Mouse (Mus musculus): ENCODE measurements at regions not wholly inside any gene's neighbourhood (a gene's known extent, or its start where the extent isn't known, plus 50 kb on each side); places are given as distances from the start of the nearest gene placed in this dataset.

DNA sequence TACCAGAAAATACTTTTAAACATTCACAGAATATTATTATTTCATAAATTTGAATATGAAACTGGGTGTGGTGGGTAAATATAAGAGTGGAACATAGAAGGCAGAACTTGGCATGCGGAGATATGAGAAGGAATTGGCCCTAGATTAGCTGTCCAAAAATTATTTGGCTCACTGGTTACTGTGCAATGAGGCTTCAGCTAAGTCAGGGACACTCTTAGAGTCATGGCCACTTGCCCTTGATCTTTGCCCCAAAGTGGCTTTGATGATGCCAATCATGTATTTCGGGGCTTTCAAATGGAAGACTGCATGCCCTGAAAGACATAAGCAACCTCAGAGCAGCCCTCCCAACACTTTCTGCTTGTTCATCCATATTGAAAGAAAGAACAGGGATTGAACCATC, 76.9 kb downstream of the Pxdc1 start:
- no peak for DNase-seq (ENCODE audit: low spot score in 2 of 2)

DNA sequence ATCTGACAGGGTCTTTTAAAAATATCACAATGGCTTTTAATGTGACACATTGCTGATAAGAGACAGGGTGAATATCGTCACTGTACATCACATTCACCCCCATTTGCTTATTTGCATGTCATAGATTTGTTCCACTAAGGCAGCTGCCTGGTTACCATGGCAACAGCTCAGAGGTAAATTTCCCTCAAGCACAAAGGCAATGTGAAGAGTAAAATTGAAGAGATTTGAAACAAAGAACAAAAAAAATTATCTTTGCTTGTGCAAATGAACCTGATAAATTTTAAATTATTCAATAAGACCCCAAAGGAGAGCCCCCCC, 77.3 kb downstream of the Pxdc1 start:
- DNase-seq (ENCODE audit: low spot score in 2 of 2), result no peak

- DNase-seq (ENCODE audit: low spot score in 2 of 2), result no peak
Observed at GRCm38 (mm10) chr13:34575179-34575996, 77.9 kb downstream of the Pxdc1 start.

- no peak for DNase-seq (ENCODE audit: low spot score in 2 of 2)
Observed at GRCm38 (mm10) chr13:34569312-34569711, 84.0 kb downstream of the Pxdc1 start.

- DNase-seq (ENCODE audit: low spot score in 2 of 2), result no peak
Observed at GRCm38 (mm10) chr13:34566687-34567086, 86.6 kb downstream of the Pxdc1 start.

GRCm38 (mm10) chr13:34550130-34550884, 103.0 kb downstream of the Pxdc1 start:
- DNase-seq (ENCODE audit: low spot score in 2 of 2), result no peak

DNA sequence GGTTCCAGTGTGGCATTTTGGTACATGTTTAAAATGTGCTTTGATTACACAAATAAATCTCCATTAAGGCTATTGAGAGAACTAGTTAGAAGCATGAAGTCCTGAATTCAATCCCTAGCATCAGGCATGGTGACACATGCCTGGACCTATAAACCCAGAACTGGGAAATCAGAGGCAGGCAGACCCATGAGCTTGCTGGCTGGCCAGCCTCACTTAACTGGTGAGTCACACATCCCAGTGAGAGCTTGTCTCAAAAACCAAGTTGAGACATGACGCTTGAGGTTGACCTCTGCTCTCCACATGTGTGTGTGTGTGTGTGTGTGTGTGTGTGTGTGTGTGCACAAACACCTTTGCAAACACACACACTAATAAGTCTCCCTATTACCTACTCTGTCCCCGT, 112.6 kb downstream of the Pxdc1 start:
- no peak for DNase-seq (ENCODE audit: low spot score in 2 of 2)

DNA sequence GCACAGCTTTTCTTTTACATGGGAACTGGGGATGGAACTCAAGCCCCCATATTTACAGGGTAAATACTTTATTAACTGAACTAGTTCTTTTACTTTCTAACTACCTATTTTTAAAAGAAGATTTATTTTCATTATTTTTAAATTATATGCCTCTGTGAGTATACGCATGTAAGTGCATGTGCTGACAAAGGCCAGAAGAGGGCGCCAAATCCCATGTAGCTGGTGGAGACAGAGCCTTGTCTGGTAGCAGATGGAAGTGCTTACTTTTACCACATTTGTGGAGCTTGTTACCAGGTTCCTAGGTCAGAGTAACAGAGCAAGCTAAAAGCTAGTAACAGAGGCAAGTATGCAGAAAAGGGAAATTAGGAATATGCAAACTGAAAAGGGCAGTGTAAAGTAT, 119.4 kb downstream of the Pxdc1 start:
- DNase-seq (ENCODE audit: low spot score in 2 of 2), result no peak

DNA sequence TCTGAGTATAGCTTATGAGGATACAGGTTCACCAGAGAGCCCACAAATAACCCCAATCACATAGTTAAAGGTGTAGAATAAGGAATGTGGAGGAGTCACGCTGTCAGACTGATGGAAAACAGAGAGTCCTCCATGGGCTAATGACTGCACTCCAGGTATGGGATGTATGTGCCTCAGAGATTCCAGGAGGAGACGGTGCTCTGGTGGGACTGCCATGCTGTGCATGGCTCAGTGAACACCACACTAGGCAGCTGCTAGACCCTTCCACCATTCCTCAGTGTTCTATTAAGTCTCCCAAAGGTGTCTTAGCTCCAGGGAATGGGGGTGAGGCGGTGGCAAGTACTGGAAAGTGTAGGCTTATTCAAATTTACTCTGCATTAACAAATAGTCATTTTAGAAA, 142.0 kb downstream of the Pxdc1 start:
- DNase-seq (ENCODE audit: low spot score in 2 of 2), result no peak

DNA sequence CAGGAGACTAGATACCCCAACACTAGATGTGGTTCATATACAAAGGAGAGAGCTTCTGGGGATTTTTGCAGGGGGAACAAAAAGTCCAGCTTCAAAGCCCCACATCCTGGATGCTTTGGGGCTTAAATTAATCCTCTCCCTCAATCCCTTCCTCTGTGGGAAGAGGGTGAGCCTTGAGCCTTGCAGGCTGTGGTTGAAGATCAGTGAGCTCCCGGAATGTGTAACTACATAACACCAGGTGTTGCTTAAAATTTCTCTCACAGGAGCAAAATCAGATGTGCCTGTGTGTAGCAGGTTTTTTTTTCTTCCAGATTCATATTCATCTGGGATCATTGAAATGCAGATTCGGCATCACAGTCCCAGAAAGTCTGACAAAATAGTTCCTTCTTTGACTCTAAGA, 146.1 kb downstream of the Pxdc1 start:
- DNase-seq (ENCODE audit: low spot score in 2 of 2), result no peak

GRCm38 (mm10) chr13:34505861-34506260, 147.4 kb downstream of the Pxdc1 start:
- DNase-seq (ENCODE audit: low spot score in 2 of 2), result no peak

- no peak for DNase-seq (ENCODE audit: low spot score in 2 of 2)
Observed at GRCm38 (mm10) chr13:34504879-34505278, 148.4 kb downstream of the Pxdc1 start.

DNA sequence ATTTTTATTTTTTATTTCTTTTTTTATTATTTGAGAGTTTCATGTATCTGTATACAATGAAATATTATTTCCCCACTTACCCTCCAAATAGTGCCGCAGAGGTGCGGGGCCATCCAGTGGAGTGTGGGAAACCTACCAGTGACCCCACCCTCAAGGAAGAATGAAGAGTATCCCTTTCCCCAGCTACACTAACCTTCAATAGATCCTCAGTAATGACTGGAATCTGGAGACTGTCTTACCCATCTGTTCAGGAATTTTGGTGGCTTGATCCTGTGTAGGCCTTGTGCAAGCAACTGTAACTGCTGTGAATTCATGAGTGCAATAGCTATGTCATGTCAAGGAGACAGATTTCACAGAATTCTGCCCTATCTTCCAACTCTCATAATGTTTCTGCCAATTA, 153.9 kb upstream of the Slc22a23 start:
- DNase-seq (ENCODE audit: low spot score in 2 of 2), result no peak

DNA sequence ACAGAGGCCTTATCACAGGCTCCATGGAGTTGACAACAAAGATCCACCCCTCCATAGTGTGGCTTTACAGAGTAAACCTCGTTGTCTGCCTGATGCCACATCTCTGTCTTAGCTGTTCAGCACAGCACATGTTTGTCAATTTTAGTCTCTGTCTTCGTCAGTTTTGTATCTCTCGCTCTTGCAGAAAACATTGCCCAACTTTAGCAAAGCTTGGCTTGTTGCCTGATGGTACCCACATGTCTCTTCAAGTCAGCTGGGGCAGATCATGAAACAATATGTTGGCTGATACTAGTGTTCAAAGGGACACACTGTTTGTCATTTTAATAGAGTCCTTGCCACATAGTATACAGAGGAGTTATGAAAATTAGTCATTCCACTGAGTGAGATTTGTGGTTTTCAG, 152.7 kb upstream of the Slc22a23 start:
- DNase-seq (ENCODE audit: low spot score in 2 of 2), result no peak

DNA sequence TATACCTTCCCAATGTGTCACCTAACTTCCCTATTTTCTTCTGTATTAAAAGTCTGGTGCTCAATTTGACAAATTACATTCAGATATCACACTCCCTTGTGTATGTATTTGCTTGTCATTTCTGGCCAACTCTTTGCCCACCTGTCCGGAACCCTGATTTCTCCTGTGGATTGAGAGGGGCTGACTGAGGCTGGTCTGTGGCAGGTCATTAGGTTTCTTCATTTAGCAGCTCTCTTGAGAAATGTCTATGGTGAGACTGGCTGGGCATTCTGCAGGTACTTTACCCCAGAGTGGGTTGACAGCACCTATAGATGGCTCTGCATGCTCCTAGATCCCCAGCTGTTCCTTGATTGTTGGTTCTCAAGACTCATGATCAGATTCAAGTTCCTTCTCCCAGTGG, 139.8 kb upstream of the Slc22a23 start:
- no peak for DNase-seq (ENCODE audit: low spot score in 2 of 2)

GRCm38 (mm10) chr13:34481461-34481860, 136.5 kb upstream of the Slc22a23 start:
- DNase-seq (ENCODE audit: low spot score in 2 of 2), result no peak

GRCm38 (mm10) chr13:34470410-34470809, 125.4 kb upstream of the Slc22a23 start:
- DNase-seq (ENCODE audit: low spot score in 2 of 2), result peak in 1 of 2 experiments; percentile 12

DNA sequence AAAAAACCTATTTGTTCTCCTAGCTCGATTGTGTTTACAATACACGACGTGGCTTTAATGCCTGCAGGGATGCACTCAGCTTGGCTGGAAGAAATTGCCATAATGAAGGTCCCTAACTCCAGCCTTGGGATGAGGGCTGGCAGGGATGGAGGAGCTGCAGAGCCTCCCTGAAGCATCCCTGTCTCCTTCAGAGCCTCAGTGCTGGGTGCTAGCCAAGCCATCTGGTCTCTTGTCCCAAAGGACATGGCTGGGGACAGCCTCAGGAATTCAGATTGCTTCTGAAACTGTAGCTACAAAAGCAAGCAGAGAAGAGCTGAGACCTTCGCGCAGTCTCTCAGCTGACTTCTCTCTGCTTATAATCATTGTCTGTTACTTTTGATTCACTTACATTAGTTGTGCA, 124.6 kb upstream of the Slc22a23 start:
- no peak for DNase-seq (ENCODE audit: low spot score in 2 of 2)

DNA sequence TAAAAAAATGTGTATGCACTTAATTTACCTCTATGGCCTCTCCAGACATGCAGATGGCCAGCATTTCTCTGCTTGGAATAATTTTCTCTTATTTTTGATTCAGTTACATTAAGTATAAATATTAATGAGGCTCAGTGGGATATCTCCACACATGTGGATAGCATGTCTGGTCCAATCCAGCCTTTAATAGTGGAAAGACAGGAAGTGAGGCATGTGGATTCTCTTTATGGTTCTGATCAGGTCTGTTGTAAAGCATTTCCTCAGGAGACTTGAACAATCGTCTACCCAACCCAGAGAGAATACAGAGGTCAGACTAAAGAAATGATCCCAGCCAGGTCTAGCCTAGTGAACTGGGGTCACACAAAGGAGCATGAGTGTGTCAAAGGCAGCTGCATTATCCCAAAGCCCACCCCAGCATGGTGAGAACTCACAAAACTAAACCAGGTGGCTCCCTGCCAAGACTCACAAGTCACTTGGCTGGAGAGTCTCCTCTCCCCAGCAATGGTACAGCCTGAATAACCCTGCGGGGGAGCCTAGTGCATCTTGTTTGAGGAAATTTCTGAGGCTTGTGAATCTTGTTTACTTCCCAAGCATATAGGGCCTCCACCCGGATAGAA, 123.3 kb upstream of the Slc22a23 start:
- no peak for DNase-seq (ENCODE audit: low spot score in 2 of 2)

- no peak for DNase-seq (ENCODE audit: low spot score in 2 of 2)
Observed at GRCm38 (mm10) chr13:34465862-34466430, 121.0 kb upstream of the Slc22a23 start.

DNA sequence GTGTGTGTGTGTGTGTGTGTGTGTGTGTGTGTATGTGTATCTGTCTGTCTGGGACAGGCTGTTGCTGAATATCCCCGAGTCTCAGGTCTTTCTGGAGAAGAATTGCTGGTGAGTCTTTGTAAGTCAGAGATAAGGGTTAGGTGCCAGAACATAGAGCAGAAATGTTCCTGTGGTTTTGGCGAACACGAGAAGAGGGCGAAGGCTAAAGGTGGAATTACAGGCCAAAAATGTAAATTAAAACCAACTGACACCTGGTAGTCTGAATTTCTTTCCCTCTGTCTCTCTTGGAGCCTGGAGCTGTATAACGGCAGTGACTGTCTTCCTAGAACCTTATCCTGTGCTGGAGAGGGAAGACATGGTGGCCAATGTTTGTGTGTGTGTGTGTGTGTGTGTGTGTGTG, 120.5 kb upstream of the Slc22a23 start:
- DNase-seq (ENCODE audit: low spot score in 2 of 2), result no peak

- DNase-seq (ENCODE audit: low spot score in 2 of 2), result no peak
Observed at GRCm38 (mm10) chr13:34464221-34464620, 119.2 kb upstream of the Slc22a23 start.
